Mouse (Mus musculus) liver, postnatal 0 days (tissue): ENCODE measurements at regions not wholly inside any gene's neighbourhood (a gene's known extent, or its start where the extent isn't known, plus 50 kb on each side); places are given as distances from the start of the nearest gene placed in this dataset.

ENCODE experiments used
- CTCF ChIP-seq: sonication (generic); IDR thresholded peaks from 2 replicates; pipeline ENCODE4 v1.5.1; 2016; ENCODE audit warnings: antibody characterized with exemption, low read depth
- EP300 ChIP-seq: IDR thresholded peaks from 2 replicates; pipeline ENCODE4 v1.6.1; 2016; ENCODE audit warnings: antibody characterized with exemption, low read depth, mild to moderate bottlenecking

- TF ChIP-seq CTCF (no peak), EP300 (no peak)
Measured at GRCm38 (mm10) chr16:95806510-95806909, 104.6 kb downstream of the Ets2 start.
